Mouse (Mus musculus) MEL (cell line): Measurements from ENCODE around the gene Tex2. TPM values are rescaled to one million over a fixed set of nuclear protein-coding genes. Genes with fewer than 3 reads are reported as not detected.
"Not testable (repeated sequence)": the region's sequence is repeated elsewhere in the genome, so short reads cannot be mapped to it uniquely, and the experiment has no call there.

Source experiments
- DNase-seq: peaks from one replicate; pipeline ENCODE4 v3.0.0; 2011; ENCODE audit warnings: low read depth, low spot score
- H3K27ac ChIP-seq: 2 replicates; pipeline ENCODE4 v1.5.1; 2012; ENCODE audit warnings: low read depth, mild to moderate bottlenecking, control low read depth, low read length, moderate library complexity; ENCODE audit not compliant: control insufficient read depth
- H3K27me3 ChIP-seq, 2 experiments: fragments of 150-350 bp in 1 of 2; sonication (generic) in 1 of 2; 2 replicates each; pipeline ENCODE4 v1.6.1; 2012; ENCODE audit warnings: low read length in 2 of 2, mild to moderate bottlenecking in 2 of 2, improper control_type of control experiment in 1 of 2, moderate library complexity in 1 of 2; ENCODE audit not compliant: insufficient read depth in 2 of 2, control insufficient read depth in 1 of 2
- H3K36me3 ChIP-seq, 2 experiments: 2 replicates each; pipeline ENCODE4 v1.6.1; 2012 to 2014; ENCODE audit warnings: low read length in 2 of 2, improper control_type of control experiment in 1 of 2, inconsistent platforms in 1 of 2, mild to moderate bottlenecking in 1 of 2; ENCODE audit not compliant: insufficient read depth in 2 of 2, control insufficient read depth in 1 of 2
- H3K4me1 ChIP-seq, 2 experiments: fragments of 150-350 bp in 1 of 2; sonication (generic) in 1 of 2; 2 replicates each; pipeline ENCODE4 v1.6.1; 2012; ENCODE audit warnings: low read length in 2 of 2, improper control_type of control experiment in 1 of 2, mild to moderate bottlenecking in 1 of 2; ENCODE audit not compliant: insufficient read depth in 2 of 2, control insufficient read depth in 1 of 2
- H3K4me3 ChIP-seq, 2 experiments: fragments of 150-350 bp in 1 of 2; sonication (generic) in 1 of 2; 2 replicates each; pipeline ENCODE4 v1.5.1; 2012; ENCODE audit warnings: low read depth in 2 of 2, low read length in 2 of 2, mild to moderate bottlenecking in 2 of 2, moderate library complexity in 2 of 2, control low read depth in 1 of 2, improper control_type of control experiment in 1 of 2; ENCODE audit not compliant: control insufficient read depth in 1 of 2, insufficient read depth in 1 of 2
- H3K79me2 ChIP-seq: 2 replicates; pipeline ENCODE4 v1.6.1; 2012; ENCODE audit warnings: mild to moderate bottlenecking, low read length, moderate library complexity; ENCODE audit not compliant: control insufficient read depth, poor library complexity, insufficient read depth
- H3K9ac ChIP-seq: 2 replicates; pipeline ENCODE4 v1.6.1; 2012; ENCODE audit warnings: low read depth, mild to moderate bottlenecking, control low read depth, low read length, moderate library complexity; ENCODE audit not compliant: control insufficient read depth, poor library complexity, severe bottlenecking
- H3K9me3 ChIP-seq: fragments of 150-350 bp; sonication (generic); replicated peaks from 2 replicates; pipeline ENCODE4 v1.6.1; 2012; ENCODE audit warnings: mild to moderate bottlenecking, low read length, improper control_type of control experiment, moderate library complexity; ENCODE audit not compliant: insufficient read depth
- CHD2 ChIP-seq: IDR thresholded peaks from 2 replicates; pipeline ENCODE4 v1.6.1; 2011; ENCODE audit warnings: low read length, improper control_type of control experiment
- CTCF ChIP-seq, 3 experiments: IDR thresholded peaks in 2 of 3; conservative IDR thresholded peaks in 1 of 3; 2 replicates each; pipeline ENCODE4 v1.5.1; 2011 to 2012; ENCODE audit warnings: low read length in 3 of 3, low read depth in 2 of 3, mild to moderate bottlenecking in 2 of 3, improper control_type of control experiment in 1 of 3, inconsistent platforms in 1 of 3, mixed read lengths in 1 of 3, moderate library complexity in 1 of 3; ENCODE audit not compliant: control insufficient read depth in 1 of 3, insufficient read depth in 1 of 3, poor library complexity in 1 of 3, severe bottlenecking in 1 of 3
- E2F4 ChIP-seq: IDR thresholded peaks from 2 replicates; pipeline ENCODE4 v1.6.1; 2011; ENCODE audit warnings: low read depth, low read length, improper control_type of control experiment, borderline replicate concordance
- ELF1 ChIP-seq: IDR thresholded peaks from 2 replicates; pipeline ENCODE4 v1.6.1; 2014; ENCODE audit warnings: low read depth, mild to moderate bottlenecking, inconsistent platforms, low read length, improper control_type of control experiment, moderate library complexity
- ETS1 ChIP-seq: IDR thresholded peaks from 2 replicates; pipeline ENCODE4 v1.6.1; 2012; ENCODE audit warnings: low read depth, mild to moderate bottlenecking, inconsistent platforms, low read length, improper control_type of control experiment, moderate library complexity
- JUND ChIP-seq: IDR thresholded peaks from 2 replicates; pipeline ENCODE4 v1.6.1; 2011; ENCODE audit warnings: low read depth, mild to moderate bottlenecking, improper control_type of control experiment, low read length
- MAFK ChIP-seq: IDR thresholded peaks from 2 replicates; pipeline ENCODE4 v1.6.1; 2011; ENCODE audit warnings: low read depth, mild to moderate bottlenecking, low read length, improper control_type of control experiment, borderline replicate concordance
- MEF2A ChIP-seq: IDR thresholded peaks from 2 replicates; pipeline ENCODE4 v1.6.1; 2014; ENCODE audit warnings: low read depth, mild to moderate bottlenecking, inconsistent platforms, low read length, improper control_type of control experiment; ENCODE audit not compliant: poor library complexity, insufficient replicate concordance, severe bottlenecking; ENCODE audit errors: extremely low read depth
- MYB ChIP-seq: IDR thresholded peaks from 2 replicates; pipeline ENCODE4 v1.6.1; 2011; ENCODE audit warnings: mild to moderate bottlenecking, low read depth, low read length, improper control_type of control experiment
- MYC ChIP-seq: IDR thresholded peaks from 2 replicates; pipeline ENCODE4 v1.6.1; 2011; ENCODE audit warnings: low read depth, mild to moderate bottlenecking, low read length, improper control_type of control experiment, moderate library complexity
- NELFE ChIP-seq: IDR thresholded peaks from 2 replicates; pipeline ENCODE4 v1.6.1; 2011; ENCODE audit warnings: low read depth, low read length, improper control_type of control experiment
- POLR2A ChIP-seq, 2 experiments: IDR thresholded peaks; 2 replicates each; pipeline ENCODE4 v1.6.1; 2011 to 2012; ENCODE audit warnings: low read length in 2 of 2, mild to moderate bottlenecking in 2 of 2, control low read depth in 1 of 2, improper control_type of control experiment in 1 of 2, low read depth in 1 of 2, moderate library complexity in 1 of 2; ENCODE audit not compliant: control insufficient read depth in 1 of 2, insufficient read depth in 1 of 2, poor library complexity in 1 of 2
- SIN3A ChIP-seq: IDR thresholded peaks from 2 replicates; pipeline ENCODE4 v1.6.1; 2012; ENCODE audit warnings: low read length, improper control_type of control experiment, inconsistent platforms
- SMC3 ChIP-seq: IDR thresholded peaks from 2 replicates; pipeline ENCODE4 v1.6.1; 2011; ENCODE audit warnings: low read depth, low read length, improper control_type of control experiment
- TBP ChIP-seq: IDR thresholded peaks from 2 replicates; pipeline ENCODE4 v1.8.0; 2011; ENCODE audit warnings: low read depth, low read length, improper control_type of control experiment
- TCF12 ChIP-seq: IDR thresholded peaks from 2 replicates; pipeline ENCODE4 v1.6.1; 2014; ENCODE audit warnings: low read depth, mild to moderate bottlenecking, inconsistent platforms, low read length, improper control_type of control experiment, moderate library complexity
- ZC3H11A ChIP-seq: IDR thresholded peaks from 2 replicates; pipeline ENCODE4 v1.6.1; 2012; ENCODE audit warnings: low read depth, mild to moderate bottlenecking, inconsistent platforms, low read length, improper control_type of control experiment
- ZNF384 ChIP-seq: IDR thresholded peaks from 2 replicates; pipeline ENCODE4 v1.6.1; 2012; ENCODE audit warnings: low read depth, mild to moderate bottlenecking, inconsistent platforms, low read length, improper control_type of control experiment
- polyA plus RNA-seq, 2 experiments: library from polyadenylated mRNA; stranded (reverse) in 1 of 2; unstranded in 1 of 2; fragments of >175 nt in 1 of 2; fragments of >200 nt in 1 of 2; gene quantifications; 2 replicates each; pipeline versions ENCODE4 v1.2.1 to v1.2.4; 2012; ENCODE audit warnings: low replicate concordance in 2 of 2, low read depth in 1 of 2; ENCODE audit not compliant: insufficient read length in 2 of 2, insufficient read depth in 1 of 2, missing spikeins in 1 of 2
- total RNA-seq: library from RNA; depleted of rRNA; stranded (reverse); fragments of 300-350 nt; gene quantifications from 2 replicates; pipeline ENCODE4 v1.2.3, GENCODE M21; 2012

Gene Tex2
- total and polyA plus RNA-seq, 3 experiments, result 13.7 to 24.8 TPM; not detected in 1

- H3K4me3 ChIP-seq, H3K9ac ChIP-seq, DNase-seq, H3K79me2 ChIP-seq, H3K27ac ChIP-seq, H3K27me3 ChIP-seq, H3K4me1 ChIP-seq, H3K9me3 ChIP-seq, H3K36me3 ChIP-seq: not testable (repeated sequence)
- 0 out of 2 replicates have a peak, but pooled peaks have one; percentile 39 for TF ChIP-seq TBP
Measured at GRCm38 (mm10) chr11:106634175-106634574, 21.0 kb upstream of the Tex2 start.

- no peak for DNase-seq
- H3K9me3 ChIP-seq, result no peaks in the 10 kb centered on the region
- H3K27ac ChIP-seq, result no peak overlapping the region
- no peak overlapping the region for H3K4me3 ChIP-seq
- H3K4me1 ChIP-seq, result no peaks in the 10 kb centered on the region
- TF ChIP-seq MEF2A, result no peak
- TF ChIP-seq TBP, result no peak
- TF ChIP-seq MYB, result no peak
- no peak for TF ChIP-seq NELFE
- TF ChIP-seq POLR2A (IDR thresholded peaks at IDR 0.05; ENCODE audit: control insufficient read depth in 1 of 2, insufficient read depth in 1 of 2, low read depth in 1 of 2, low read length in 2 of 2, poor library complexity in 1 of 2), result no peak
- no peak for TF ChIP-seq MAFK
- no peak for TF ChIP-seq CHD2
- no peak for TF ChIP-seq MYC
- TF ChIP-seq ELF1, result no peak
- TF ChIP-seq ZNF384, result no peak
- TF ChIP-seq TCF12, result no peak
- no peak overlapping the region for H3K9ac ChIP-seq
- H3K27me3 ChIP-seq, result no peaks in the 10 kb centered on the region
- no peaks in the 10 kb centered on the region for H3K79me2 ChIP-seq
- H3K36me3 ChIP-seq, result no peaks in the 10 kb centered on the region
Measured at GRCm38 (mm10) chr11:106633456-106633855, 20.2 kb upstream of the Tex2 start.

- Histone ChIP-seq H3K4me3 (no peak overlapping the region), H3K36me3 (no peaks in the 10 kb centered on the region), H3K9me3 (no peaks in the 10 kb centered on the region), H3K27ac (no peak overlapping the region), H3K79me2 (no peaks in the 10 kb centered on the region), H3K4me1 (no peaks in the 10 kb centered on the region), H3K9ac (no peak overlapping the region), H3K27me3 (peaks cover 4 to 5% of the 10 kb centered on the region in 2 experiments; a peak in 3 of 4 replicates)
- DNase-seq, result peak; percentile 85
- TF ChIP-seq TBP (0 out of 2 replicates have a peak, but pooled peaks have one; percentile 18), SMC3 (peak; percentile 97), ZC3H11A (peak; percentile 93), ZNF384 (peak; percentile 75), SIN3A (peak; percentile 66), E2F4 (no peak), ETS1 (0 out of 2 replicates have a peak, but pooled peaks have one; percentile 4), MYC (no peak), ELF1 (no peak), JUND (0 out of 2 replicates have a peak, but pooled peaks have one; percentile 19), MYB (no peak), CTCF (IDR thresholded peaks at IDR 0.05 in 2 of 3, conservative IDR thresholded peaks at IDR 0.05 in 1 of 3; ENCODE audit: control insufficient read depth in 1 of 3, insufficient read depth in 1 of 3, low read depth in 2 of 3, low read length in 3 of 3, poor library complexity in 1 of 3, severe bottlenecking in 1 of 3) (peak; percentile 86 to 98 (median 96))
Measured at GRCm38 (mm10) chr11:106627692-106628091, 14.5 kb upstream of the Tex2 start.
